Mouse (Mus musculus) left cerebral cortex, postnatal 14 days (tissue): ENCODE results near the gene Ppib. TPM values are rescaled to one million over a fixed set of nuclear protein-coding genes. Genes with fewer than 3 reads are reported as not detected.

Experiments used
- DNase-seq, 2 experiments: peaks; one replicate each; pipeline ENCODE4 v3.0.0; 2021 to 2022; ENCODE audit warnings: low spot score in 2 of 2, mixed read lengths in 1 of 2
- intact Hi-C: fragments of 180-260 bp; cut with DNase I; formaldehyde crosslinking; loops from one replicate; pipeline ENCODE4 v1.15.1; 2025
- long read RNA-seq, 2 experiments: library from polyadenylated mRNA; stranded (forward); transcript quantifications; one replicate each; pipeline ENCODE4 v2.0.0; 2021
- total RNA-seq, 2 experiments: library from RNA; stranded (reverse); gene quantifications; 2 replicates each; pipeline ENCODE4 v1.2.3; 2021

Gene Ppib
- 100 to 1,000 TPM; 231 to 238 TPM for total RNA-seq
- long read RNA-seq, experiment 1, transcript Ppib-202 (4 exons, 3,305 nt): minor isoform, 10 of 172 reads
- long read RNA-seq, experiment 1, transcript Ppib-201 (5 exons, 892 nt): major isoform, 151 of 172 reads
- long read RNA-seq, experiment 1, partial matches to known transcripts: 8 of 172 reads
- long read RNA-seq, experiment 1, other reads (novel, unspliced or antisense): 3 of 172 reads
- long read RNA-seq, experiment 2, transcript Ppib-201 (5 exons, 892 nt): major isoform, 96 of 124 reads
- long read RNA-seq, experiment 2, transcript Ppib-202 (4 exons, 3,305 nt): minor isoform, 16 of 124 reads
- long read RNA-seq, experiment 2, partial matches to known transcripts: 10 of 124 reads
- long read RNA-seq, experiment 2, other reads (novel, unspliced or antisense): 2 of 124 reads

GRCm38 (mm10) chr9:66059583-66060307 is at the start of gene Ppib:
Gene Ppib (plus strand): TSS chr9:66060222.
- peak; percentile 98 to 99 for DNase-seq
- intact Hi-C loops: loop anchor here (10.0 kb wide), 1 partner anchor 65 kb away; the partner anchor contains the start of genes Ciao2a and Snx1

GRCm38 (mm10) chr9:66020601-66021000 is 39.4 kb upstream of the Ppib start:
- intact Hi-C loops: no loop called here
- no peak for DNase-seq

- DNase-seq: peak in 1 of 2 experiments; percentile 27
- intact Hi-C loops: no loop called here
These were observed 21.9 kb upstream of the Ppib start for GRCm38 (mm10) chr9:66038082-66038481.

GRCm38 (mm10) chr9:66038581-66038980 is 21.4 kb upstream of the Ppib start:
- intact Hi-C loops: no loop called here
- DNase-seq: no peak

- DNase-seq: peak; percentile 44 to 52
- intact Hi-C loops: no loop called here
These were observed 20.7 kb upstream of the Ppib start for GRCm38 (mm10) chr9:66039290-66039689.

GRCm38 (mm10) chr9:66040801-66041200 is 19.2 kb upstream of the Ppib start:
- intact Hi-C loops: no loop called here
- peak; percentile 50 to 69 for DNase-seq

GRCm38 (mm10) chr9:66042331-66042730 is 17.7 kb upstream of the Ppib start:
- no peak for DNase-seq
- intact Hi-C loops: no loop called here

- intact Hi-C loops: no loop called here
- no peak for DNase-seq
These were observed 16.8 kb upstream of the Ppib start for GRCm38 (mm10) chr9:66043241-66043640.

- intact Hi-C loops: no loop called here
- no peak for DNase-seq
These were observed 10.0 kb upstream of the Ppib start for GRCm38 (mm10) chr9:66049931-66050601.

- intact Hi-C loops: no loop called here
- no peak for DNase-seq
These were observed 8.5 kb upstream of the Ppib start for GRCm38 (mm10) chr9:66051493-66051892.

- intact Hi-C loops: no loop called here
These were observed 7.3 kb upstream of the Ppib start for GRCm38 (mm10) chr9:66052731-66053130.

GRCm38 (mm10) chr9:66053620-66054019 is 6.4 kb upstream of the Ppib start:
- intact Hi-C loops: no loop called here
- no peak for DNase-seq

More at GRCm38 (mm10) chr9:66052731-66053130, 7.3 kb upstream of the Ppib start:
- DNase-seq: no peak

GRCm38 (mm10) chr9:66060308-66060647 is 256 bp downstream of the Ppib start:
- no peak for DNase-seq
- intact Hi-C loops: loop anchor here (10.0 kb wide), 1 partner anchor 65 kb away; the partner anchor contains the start of genes Ciao2a and Snx1

GRCm38 (mm10) chr9:66060986-66061385 is 964 bp downstream of the Ppib start:
- intact Hi-C loops: loop anchor here (10.0 kb wide), 1 partner anchor 64 kb away; the partner anchor contains the start of genes Ciao2a and Snx1
- DNase-seq: no peak

- DNase-seq: no peak
- intact Hi-C loops: loop anchor here (10.0 kb wide), 1 partner anchor 63 kb away; the partner anchor contains the start of genes Ciao2a and Snx1
These were observed 1.6 kb downstream of the Ppib start for GRCm38 (mm10) chr9:66061656-66062055.

- no peak for DNase-seq
- intact Hi-C loops: loop anchor here (10.0 kb wide), 1 partner anchor 61 kb away; the partner anchor contains the start of genes Ciao2a and Snx1
These were observed 3.4 kb downstream of the Ppib start for GRCm38 (mm10) chr9:66063446-66063845.

GRCm38 (mm10) chr9:66064316-66064715 is 4.3 kb downstream of the Ppib start:
- DNase-seq: no peak
- intact Hi-C loops: loop anchor here (10.0 kb wide), 1 partner anchor 60 kb away; the partner anchor contains the start of genes Ciao2a and Snx1

GRCm38 (mm10) chr9:66066791-66067190 is 6.8 kb downstream of the Ppib start:
- intact Hi-C loops: loop anchor here (10.0 kb wide), 1 partner anchor 58 kb away; the partner anchor contains the start of genes Ciao2a and Snx1
- no peak for DNase-seq

GRCm38 (mm10) chr9:66067542-66067941 is 7.5 kb downstream of the Ppib start:
- intact Hi-C loops: loop anchor here (10.0 kb wide), 1 partner anchor 57 kb away; the partner anchor contains the start of genes Ciao2a and Snx1
- peak in 1 of 2 experiments; percentile 23 for DNase-seq
